Mouse (Mus musculus): ENCODE results near the gene Gal3st3. TPM values are rescaled to one million over a fixed set of nuclear protein-coding genes. Genes with fewer than 3 reads are reported as not detected.

Gal3st3 gene
- polyA plus RNA-seq, 2 experiments, result 5.0 to 7.1 TPM

GRCm38 (mm10) chr19:5269392-5269791, 28.7 kb upstream of the Gal3st3 start:
- DNase-seq (ENCODE audit: low spot score), result no peak
- TF ChIP-seq POLR2A (IDR thresholded peaks at IDR 0.05; ENCODE audit: borderline replicate concordance, extremely low read depth, insufficient read depth, insufficient read length), result no peak
- Histone ChIP-seq H3K4me1 (ENCODE audit: control insufficient read depth, insufficient read depth, low read length) (peaks cover 17% of the 10 kb centered on the region), H3K27me3 (ENCODE audit: control insufficient read depth, insufficient read depth, low read length) (no peaks in the 10 kb centered on the region), H3K36me3 (ENCODE audit: control insufficient read depth, insufficient read depth, low read length) (peaks cover 7% of the 10 kb centered on the region), H3K4me3 (replicated peaks; ENCODE audit: low read length) (no peak overlapping the region), H3K4me2 (replicated peaks; ENCODE audit: low read depth, low read length, severe bottlenecking) (no peak overlapping the region), H3K27ac (replicated peaks; ENCODE audit: low read depth, low read length) (no peak overlapping the region), H3K9ac (ENCODE audit: low read depth, low read length, severe bottlenecking) (no peak overlapping the region), H3K9me3 (ENCODE audit: control insufficient read depth, low read length) (no peaks in the 10 kb centered on the region)
- WGBS, result 85% methylated on average over 5 of the region's 5 CpGs
- ATAC-seq (ENCODE audit: low FRiP score, low read depth), result no peak

- ATAC-seq (ENCODE audit: low FRiP score, low read depth) (no peak), DNase-seq (ENCODE audit: low spot score) (no peak)
- Histone ChIP-seq H3K9ac (ENCODE audit: low read depth, low read length, severe bottlenecking) (no peak overlapping the region), H3K4me2 (replicated peaks; ENCODE audit: low read depth, low read length, severe bottlenecking) (peak overlapping the region; percentile 69), H3K27me3 (ENCODE audit: control insufficient read depth, insufficient read depth, low read length) (no peaks in the 10 kb centered on the region), H3K27ac (replicated peaks; ENCODE audit: low read depth, low read length) (no peak overlapping the region), H3K36me3 (ENCODE audit: control insufficient read depth, insufficient read depth, low read length) (peaks cover 23% of the 10 kb centered on the region), H3K9me3 (ENCODE audit: control insufficient read depth, low read length) (no peaks in the 10 kb centered on the region), H3K4me3 (replicated peaks; ENCODE audit: low read length) (peak overlapping the region; percentile 98), H3K4me1 (ENCODE audit: control insufficient read depth, insufficient read depth, low read length) (peaks cover 17% of the 10 kb centered on the region)
- TF ChIP-seq POLR2A (IDR thresholded peaks at IDR 0.05; ENCODE audit: borderline replicate concordance, extremely low read depth, insufficient read depth, insufficient read length), result no peak
- 55% methylated on average over 1 of the region's 1 CpGs for WGBS
Measured at GRCm38 (mm10) chr19:5271430-5271829, 26.7 kb upstream of the Gal3st3 start.

- no peak for TF ChIP-seq POLR2A (IDR thresholded peaks at IDR 0.05; ENCODE audit: borderline replicate concordance, extremely low read depth, insufficient read depth, insufficient read length)
- WGBS, result 1% methylated on average over 14 of the region's 30 CpGs
- peak overlapping the region; percentile 91 for H3K9ac ChIP-seq (ENCODE audit: low read depth, low read length, severe bottlenecking)
- H3K9me3 ChIP-seq (ENCODE audit: control insufficient read depth, low read length), result no peaks in the 10 kb centered on the region
- DNase-seq (ENCODE audit: low spot score) (peak; percentile 14), ATAC-seq (ENCODE audit: low FRiP score, low read depth) (peak; percentile 28)
- peaks cover 17% of the 10 kb centered on the region for H3K4me1 ChIP-seq (ENCODE audit: control insufficient read depth, insufficient read depth, low read length)
- peak overlapping the region; percentile 69 for H3K4me2 ChIP-seq (replicated peaks; ENCODE audit: low read depth, low read length, severe bottlenecking)
- H3K4me3 ChIP-seq (replicated peaks; ENCODE audit: low read length), result peak overlapping the region; percentile 98
- no peaks in the 10 kb centered on the region for H3K27me3 ChIP-seq (ENCODE audit: control insufficient read depth, insufficient read depth, low read length)
- H3K36me3 ChIP-seq (ENCODE audit: control insufficient read depth, insufficient read depth, low read length), result peaks cover 29% of the 10 kb centered on the region
- peak overlapping the region; percentile 89 for H3K27ac ChIP-seq (replicated peaks; ENCODE audit: low read depth, low read length)
Measured at GRCm38 (mm10) chr19:5272326-5272795, 25.8 kb upstream of the Gal3st3 start.

DNA sequence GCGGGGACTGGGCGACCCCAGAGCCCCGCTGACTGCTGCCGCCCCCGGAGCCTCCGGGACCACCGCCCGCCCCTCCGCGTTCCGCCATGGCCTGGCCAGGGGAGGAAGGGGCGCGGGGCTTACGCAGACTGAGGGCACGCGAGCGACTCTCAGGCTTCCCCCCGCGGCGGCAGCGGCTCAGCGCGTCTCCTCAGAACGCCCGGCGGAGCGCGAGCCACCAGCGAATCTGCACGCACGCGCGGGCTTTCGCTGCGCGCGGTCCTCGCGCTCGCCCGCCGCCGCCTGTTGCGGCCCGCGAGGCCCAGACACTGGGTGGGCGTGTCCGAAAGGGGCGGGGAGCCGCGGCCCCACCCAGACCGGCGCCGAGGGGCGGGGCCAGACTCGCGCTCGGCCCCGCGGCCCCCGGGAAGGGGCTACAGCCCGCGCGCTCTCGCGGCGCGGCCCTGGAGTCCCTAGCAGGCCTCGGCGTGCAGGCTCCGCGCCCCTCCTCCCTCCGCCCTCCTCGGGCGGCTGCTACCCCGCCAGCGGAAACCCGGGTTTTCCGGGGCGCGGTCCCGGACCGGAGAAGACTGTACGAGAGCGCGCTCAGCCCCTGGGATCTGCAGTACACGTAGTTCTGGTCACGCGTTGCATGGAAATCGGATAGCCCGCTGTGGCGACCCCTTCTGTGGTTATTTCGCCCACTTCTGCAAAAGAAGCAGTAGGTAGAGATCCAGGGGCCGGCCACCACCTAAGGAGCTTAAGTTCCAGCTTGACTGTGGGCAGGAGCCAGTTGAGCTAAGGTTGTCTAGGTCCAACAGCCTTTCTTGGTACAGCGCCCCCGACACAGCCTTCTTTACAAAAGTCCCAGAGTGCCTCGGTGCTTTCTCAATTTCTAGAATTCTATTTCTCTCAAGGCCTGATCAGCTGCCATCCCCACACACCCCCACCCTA, 25.1 kb upstream of the Gal3st3 start, which contains the start of gene Pacs1:
TSS of gene Pacs1 (minus strand) at position 319 of the 933 bp plus-strand sequence.
- H3K4me2 ChIP-seq (replicated peaks; ENCODE audit: low read depth, low read length, severe bottlenecking), result peak within 1 kb of the TSS; percentile 69
- ATAC-seq (ENCODE audit: low FRiP score, low read depth), result peak; percentile 91
- no peaks in the 10 kb centered on the region for H3K9me3 ChIP-seq (ENCODE audit: control insufficient read depth, low read length)
- under 1% methylated on average over 64 of the region's 97 CpGs for WGBS
- H3K27ac ChIP-seq (replicated peaks; ENCODE audit: low read depth, low read length), result peak within 1 kb of the TSS; percentile 89
- H3K27me3 ChIP-seq (ENCODE audit: control insufficient read depth, insufficient read depth, low read length), result no peaks in the 10 kb centered on the region
- peak within 1 kb of the TSS; percentile 98 for H3K4me3 ChIP-seq (replicated peaks; ENCODE audit: low read length)
- peak; percentile 91 for DNase-seq (ENCODE audit: low spot score)
- H3K9ac ChIP-seq (ENCODE audit: low read depth, low read length, severe bottlenecking), result peak within 1 kb of the TSS; percentile 91
- H3K4me1 ChIP-seq (ENCODE audit: control insufficient read depth, insufficient read depth, low read length), result peaks cover 17% of the 10 kb centered on the region
- H3K36me3 ChIP-seq (ENCODE audit: control insufficient read depth, insufficient read depth, low read length), result peaks cover 36% of the 10 kb centered on the region
- peak; percentile 66; the same call in 1 of the 2 replicates for TF ChIP-seq POLR2A (IDR thresholded peaks at IDR 0.05; ENCODE audit: borderline replicate concordance, extremely low read depth, insufficient read depth, insufficient read length)

GRCm38 (mm10) chr19:5273916-5274315, 24.2 kb upstream of the Gal3st3 start:
- Histone ChIP-seq H3K27me3 (ENCODE audit: control insufficient read depth, insufficient read depth, low read length) (no peaks in the 10 kb centered on the region), H3K9ac (ENCODE audit: low read depth, low read length, severe bottlenecking) (peak overlapping the region; percentile 21; the same call in 1 of the 2 replicates), H3K36me3 (ENCODE audit: control insufficient read depth, insufficient read depth, low read length) (peaks cover 44% of the 10 kb centered on the region), H3K9me3 (ENCODE audit: control insufficient read depth, low read length) (no peaks in the 10 kb centered on the region), H3K4me1 (ENCODE audit: control insufficient read depth, insufficient read depth, low read length) (peaks cover 17% of the 10 kb centered on the region), H3K4me2 (replicated peaks; ENCODE audit: low read depth, low read length, severe bottlenecking) (peak overlapping the region; percentile 69; the same call in 1 of the 2 replicates), H3K4me3 (replicated peaks; ENCODE audit: low read length) (no peak overlapping the region), H3K27ac (replicated peaks; ENCODE audit: low read depth, low read length) (peak overlapping the region; percentile 89)
- DNase-seq (ENCODE audit: low spot score) (no peak), ATAC-seq (ENCODE audit: low FRiP score, low read depth) (no peak)
- WGBS, result 72% methylated on average over 4 of the region's 4 CpGs
- no peak for TF ChIP-seq POLR2A (IDR thresholded peaks at IDR 0.05; ENCODE audit: borderline replicate concordance, extremely low read depth, insufficient read depth, insufficient read length)

Data from limb, embryonic 14.5 days (tissue).